Mouse (Mus musculus): ENCODE data around the gene Nobox. TPM values are rescaled to one million over a fixed set of nuclear protein-coding genes. Genes with fewer than 3 reads are reported as not detected.
A peak's percentile ranks its signal among the peaks of the same experiment; 100 is the strongest.

Gene Nobox
- polyA plus RNA-seq, 1 experiment from 2014 or later: not detected

DNA sequence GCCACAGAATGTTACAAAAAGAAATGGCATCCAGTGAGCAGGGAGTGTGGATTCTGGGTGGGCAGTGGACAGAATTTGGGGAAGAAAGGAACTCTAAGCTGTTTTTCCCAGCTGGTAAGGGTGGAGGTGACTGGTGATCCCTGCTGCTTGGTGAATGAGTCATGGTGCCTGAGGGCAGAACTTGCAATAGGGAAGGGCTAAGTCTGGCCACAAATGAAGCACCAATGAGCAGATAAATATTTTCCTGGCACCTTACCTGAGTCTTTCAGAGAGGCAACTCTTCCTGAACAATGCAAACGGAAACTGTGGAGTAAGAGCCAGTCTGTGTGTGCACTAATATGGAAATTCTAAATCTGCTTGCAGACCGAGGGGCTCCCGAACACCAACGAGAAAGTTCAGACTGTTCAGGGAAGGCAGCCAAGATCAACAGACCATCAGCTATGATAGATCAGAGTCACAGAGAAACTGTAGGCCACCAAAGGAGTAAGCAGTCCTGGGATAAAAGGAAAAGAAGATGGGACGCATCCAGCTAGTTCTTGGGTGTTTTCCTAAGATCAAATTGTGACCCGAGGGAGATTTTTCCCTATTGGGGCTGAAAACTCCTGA lies 16.8 kb downstream of the Nobox start:
- Histone ChIP-seq H3K4me3 (ENCODE audit: low read length) (no peak overlapping the region), H3K27me3 (ENCODE audit: control insufficient read depth, insufficient read depth, low read length) (no peaks in the 10 kb centered on the region), H3K4me1 (ENCODE audit: control insufficient read depth, insufficient read depth, low read length) (peaks cover 13% of the 10 kb centered on the region; the same call in 1 of the 2 replicates), H3K36me3 (ENCODE audit: control insufficient read depth, insufficient read depth, low read length) (peaks cover 16% of the 10 kb centered on the region; the same call in 1 of the 2 replicates), H3K27ac (ENCODE audit: low read depth, low read length) (no peak overlapping the region), H3K9me3 (ENCODE audit: control insufficient read depth, low read length) (no peaks in the 10 kb centered on the region), H3K4me2 (replicated peaks; ENCODE audit: low read depth, low read length) (no peak overlapping the region), H3K9ac (ENCODE audit: low read depth, low read length) (no peak overlapping the region)
- 45% methylated on average over 6 of the region's 6 CpGs for WGBS
- ATAC-seq (ENCODE audit: low FRiP score, low TSS enrichment): peak; percentile 36; the same call in 1 of the 2 replicates

DNA sequence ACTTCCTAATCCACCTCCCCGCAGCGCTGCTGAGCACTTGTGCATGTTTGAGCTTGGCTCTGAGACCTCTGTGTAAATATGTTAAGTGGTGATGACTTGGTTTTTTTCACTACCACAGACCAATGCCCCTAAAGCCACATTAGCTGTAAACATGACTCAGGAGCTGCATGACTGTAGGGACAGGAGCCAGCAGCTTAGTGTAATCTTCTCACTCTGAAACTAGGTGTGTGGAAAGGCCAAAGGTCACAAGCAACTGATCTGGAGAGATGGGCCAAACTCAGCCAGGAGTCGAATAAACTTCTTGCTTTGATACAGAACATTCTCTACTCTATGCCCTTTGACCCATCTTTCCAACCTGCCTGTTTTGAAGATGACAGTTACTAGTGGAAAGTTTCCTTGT lies 17.3 kb downstream of the Nobox start:
- no peaks in the 10 kb centered on the region for H3K9me3 ChIP-seq (ENCODE audit: control insufficient read depth, low read length)
- no peaks in the 10 kb centered on the region for H3K27me3 ChIP-seq (ENCODE audit: control insufficient read depth, insufficient read depth, low read length)
- ATAC-seq (ENCODE audit: low FRiP score, low TSS enrichment): no peak
- WGBS: 78% methylated on average over 3 of the region's 3 CpGs
- H3K4me1 ChIP-seq (ENCODE audit: control insufficient read depth, insufficient read depth, low read length): peaks cover 13% of the 10 kb centered on the region; the same call in 1 of the 2 replicates
- peaks cover 19% of the 10 kb centered on the region; the same call in 1 of the 2 replicates for H3K36me3 ChIP-seq (ENCODE audit: control insufficient read depth, insufficient read depth, low read length)
- no peak overlapping the region for H3K4me3 ChIP-seq (ENCODE audit: low read length)
- no peak overlapping the region for H3K9ac ChIP-seq (ENCODE audit: low read depth, low read length)
- no peak overlapping the region for H3K4me2 ChIP-seq (replicated peaks; ENCODE audit: low read depth, low read length)
- H3K27ac ChIP-seq (ENCODE audit: low read depth, low read length): no peak overlapping the region

DNA sequence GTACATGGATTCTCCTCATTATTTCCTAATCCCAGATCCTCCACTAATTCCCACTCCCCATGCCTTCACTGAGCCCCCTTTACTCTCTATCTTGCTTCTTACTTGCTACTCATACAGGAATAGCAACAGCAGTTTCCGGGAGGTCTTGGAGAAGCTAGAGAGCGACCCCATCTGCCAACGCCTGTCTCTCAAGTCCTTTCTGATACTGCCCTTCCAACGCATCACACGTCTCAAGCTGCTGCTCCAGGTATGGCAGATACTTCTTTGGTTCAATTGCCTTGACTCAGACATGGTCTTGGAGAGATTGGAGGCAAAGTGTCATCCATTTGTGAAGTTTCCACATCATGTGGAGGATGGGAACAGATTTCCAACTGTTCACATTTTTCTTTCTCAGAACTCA lies 28.9 kb downstream of the Nobox start:
- 93% methylated on average over 5 of the region's 5 CpGs for WGBS
- no peak overlapping the region for H3K4me2 ChIP-seq (replicated peaks; ENCODE audit: low read depth, low read length)
- no peaks in the 10 kb centered on the region for H3K27me3 ChIP-seq (ENCODE audit: control insufficient read depth, insufficient read depth, low read length)
- no peak overlapping the region for H3K4me3 ChIP-seq (ENCODE audit: low read length)
- H3K27ac ChIP-seq (ENCODE audit: low read depth, low read length): no peak overlapping the region
- H3K9ac ChIP-seq (ENCODE audit: low read depth, low read length): no peak overlapping the region
- H3K9me3 ChIP-seq (ENCODE audit: control insufficient read depth, low read length): no peaks in the 10 kb centered on the region
- no peaks in the 10 kb centered on the region for H3K4me1 ChIP-seq (ENCODE audit: control insufficient read depth, insufficient read depth, low read length)
- no peak for ATAC-seq (ENCODE audit: low FRiP score, low TSS enrichment)
- peaks cover 58% of the 10 kb centered on the region for H3K36me3 ChIP-seq (ENCODE audit: control insufficient read depth, insufficient read depth, low read length)

DNA sequence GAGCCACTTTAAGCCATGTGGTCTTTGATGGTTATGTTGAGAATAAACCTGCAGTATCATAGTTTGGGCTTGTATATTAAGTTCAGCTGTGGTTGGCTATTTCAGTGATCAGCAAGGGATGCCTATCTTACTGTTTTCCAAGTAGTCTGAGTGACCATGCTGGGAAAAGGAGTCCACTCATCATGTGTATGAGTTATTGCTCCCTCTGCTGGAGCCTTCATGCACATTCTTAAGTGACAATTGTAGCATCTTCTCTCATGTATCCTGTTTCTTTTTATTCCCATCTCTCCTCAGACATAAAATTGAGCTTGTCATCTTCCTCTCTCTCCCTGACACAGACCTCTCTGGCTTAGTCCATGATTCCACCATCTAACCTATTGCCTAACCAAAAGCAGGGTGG lies 31.1 kb downstream of the Nobox start:
- Histone ChIP-seq H3K4me3 (ENCODE audit: low read length) (no peak overlapping the region), H3K9ac (ENCODE audit: low read depth, low read length) (no peak overlapping the region), H3K27me3 (ENCODE audit: control insufficient read depth, insufficient read depth, low read length) (no peaks in the 10 kb centered on the region), H3K4me2 (replicated peaks; ENCODE audit: low read depth, low read length) (no peak overlapping the region), H3K27ac (ENCODE audit: low read depth, low read length) (no peak overlapping the region), H3K36me3 (ENCODE audit: control insufficient read depth, insufficient read depth, low read length) (peaks cover 47% of the 10 kb centered on the region), H3K4me1 (ENCODE audit: control insufficient read depth, insufficient read depth, low read length) (no peaks in the 10 kb centered on the region), H3K9me3 (ENCODE audit: control insufficient read depth, low read length) (no peaks in the 10 kb centered on the region)
- ATAC-seq (ENCODE audit: low FRiP score, low TSS enrichment): no peak

DNA sequence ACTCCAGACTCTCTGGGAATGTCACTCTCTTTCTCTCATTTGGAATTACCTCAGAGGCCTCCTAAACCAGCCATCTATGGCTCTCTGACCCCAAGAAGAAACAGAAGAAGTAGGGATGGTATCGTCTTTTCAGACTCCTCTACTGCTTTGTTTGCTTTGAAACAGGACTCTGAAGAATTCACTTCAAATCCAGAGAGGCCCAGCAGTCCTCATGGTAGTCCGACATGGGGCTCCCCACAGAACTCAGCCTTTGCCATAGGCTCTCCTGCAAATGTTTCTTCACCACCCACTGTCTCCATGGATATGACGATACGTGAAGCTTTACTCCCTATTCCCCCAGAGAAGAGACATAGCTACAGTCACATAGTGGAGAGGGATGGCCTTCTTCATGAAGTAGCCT lies 35.2 kb downstream of the Nobox start:
- 52% methylated on average over 4 of the region's 4 CpGs for WGBS
- peak; percentile 45; the same call in 1 of the 2 replicates for ATAC-seq (ENCODE audit: low FRiP score, low TSS enrichment)
- Histone ChIP-seq H3K4me2 (replicated peaks; ENCODE audit: low read depth, low read length) (no peak overlapping the region), H3K27me3 (ENCODE audit: control insufficient read depth, insufficient read depth, low read length) (no peaks in the 10 kb centered on the region), H3K4me3 (ENCODE audit: low read length) (no peak overlapping the region), H3K9me3 (ENCODE audit: control insufficient read depth, low read length) (no peaks in the 10 kb centered on the region), H3K36me3 (ENCODE audit: control insufficient read depth, insufficient read depth, low read length) (peaks cover 17% of the 10 kb centered on the region; the same call in 1 of the 2 replicates), H3K27ac (ENCODE audit: low read depth, low read length) (no peak overlapping the region), H3K9ac (ENCODE audit: low read depth, low read length) (no peak overlapping the region), H3K4me1 (ENCODE audit: control insufficient read depth, insufficient read depth, low read length) (no peaks in the 10 kb centered on the region)

DNA sequence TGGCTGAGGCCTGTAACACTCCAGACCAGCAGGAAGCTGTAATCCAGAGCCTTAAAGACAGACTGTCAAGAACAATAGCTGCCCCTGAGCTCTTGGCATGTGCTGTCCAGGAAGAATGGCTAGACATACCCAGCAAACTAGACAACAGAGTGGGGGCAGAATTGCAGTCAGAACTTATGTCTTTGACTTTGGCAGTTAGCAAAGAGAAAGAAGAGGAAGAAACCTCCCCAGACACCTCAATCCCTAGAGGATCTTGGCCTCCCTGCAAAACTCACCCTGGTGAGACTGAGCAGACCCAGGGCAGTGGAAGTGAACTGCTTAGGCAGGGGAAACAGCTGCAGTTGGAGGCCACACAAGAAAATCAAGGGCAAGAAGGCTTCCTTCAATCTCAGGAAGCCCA lies 36.8 kb downstream of the Nobox start:
- no peak overlapping the region for H3K27ac ChIP-seq (ENCODE audit: low read depth, low read length)
- H3K9ac ChIP-seq (ENCODE audit: low read depth, low read length): no peak overlapping the region
- no peak overlapping the region for H3K4me3 ChIP-seq (ENCODE audit: low read length)
- H3K27me3 ChIP-seq (ENCODE audit: control insufficient read depth, insufficient read depth, low read length): no peaks in the 10 kb centered on the region
- no peaks in the 10 kb centered on the region for H3K9me3 ChIP-seq (ENCODE audit: control insufficient read depth, low read length)
- no peak overlapping the region for H3K4me2 ChIP-seq (replicated peaks; ENCODE audit: low read depth, low read length)
- no peaks in the 10 kb centered on the region for H3K4me1 ChIP-seq (ENCODE audit: control insufficient read depth, insufficient read depth, low read length)
- H3K36me3 ChIP-seq (ENCODE audit: control insufficient read depth, insufficient read depth, low read length): peaks cover 14% of the 10 kb centered on the region; the same call in 1 of the 2 replicates
- ATAC-seq (ENCODE audit: low FRiP score, low TSS enrichment): no peak

DNA sequence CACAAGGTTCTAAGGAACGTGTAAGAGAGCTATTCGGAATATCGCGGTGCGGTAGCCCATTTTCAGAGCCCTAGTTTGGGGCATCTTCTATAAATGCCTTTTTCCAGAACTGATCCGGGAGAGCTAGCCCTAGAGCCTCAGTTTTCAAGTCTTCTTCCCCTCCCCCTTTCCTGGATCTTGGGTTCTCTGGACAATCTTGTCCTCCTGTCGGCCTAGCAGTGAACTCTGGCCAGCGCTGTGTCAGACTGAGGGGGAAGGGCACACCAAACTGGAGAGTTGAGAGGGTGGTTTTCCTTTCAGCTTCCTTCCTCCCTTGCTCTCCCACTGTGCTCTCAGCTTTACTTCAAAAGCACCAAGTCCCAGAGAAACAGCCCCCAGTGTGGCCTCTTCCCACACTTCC lies 43.0 kb downstream of the Nobox start:
- H3K9ac ChIP-seq (ENCODE audit: low read depth, low read length): peak overlapping the region; percentile 81
- WGBS: 4% methylated on average over 8 of the region's 8 CpGs
- peak overlapping the region; percentile 74 for H3K27ac ChIP-seq (ENCODE audit: low read depth, low read length)
- peak overlapping the region; percentile 76 for H3K4me2 ChIP-seq (replicated peaks; ENCODE audit: low read depth, low read length)
- H3K4me1 ChIP-seq (ENCODE audit: control insufficient read depth, insufficient read depth, low read length): no peaks in the 10 kb centered on the region; the same call in 1 of the 2 replicates
- H3K36me3 ChIP-seq (ENCODE audit: control insufficient read depth, insufficient read depth, low read length): no peaks in the 10 kb centered on the region
- H3K27me3 ChIP-seq (ENCODE audit: control insufficient read depth, insufficient read depth, low read length): no peaks in the 10 kb centered on the region
- H3K9me3 ChIP-seq (ENCODE audit: control insufficient read depth, low read length): no peaks in the 10 kb centered on the region
- H3K4me3 ChIP-seq (ENCODE audit: low read length): peak overlapping the region; percentile 72
- ATAC-seq (ENCODE audit: low FRiP score, low TSS enrichment): peak; percentile 71; the same call in 1 of the 2 replicates

DNA sequence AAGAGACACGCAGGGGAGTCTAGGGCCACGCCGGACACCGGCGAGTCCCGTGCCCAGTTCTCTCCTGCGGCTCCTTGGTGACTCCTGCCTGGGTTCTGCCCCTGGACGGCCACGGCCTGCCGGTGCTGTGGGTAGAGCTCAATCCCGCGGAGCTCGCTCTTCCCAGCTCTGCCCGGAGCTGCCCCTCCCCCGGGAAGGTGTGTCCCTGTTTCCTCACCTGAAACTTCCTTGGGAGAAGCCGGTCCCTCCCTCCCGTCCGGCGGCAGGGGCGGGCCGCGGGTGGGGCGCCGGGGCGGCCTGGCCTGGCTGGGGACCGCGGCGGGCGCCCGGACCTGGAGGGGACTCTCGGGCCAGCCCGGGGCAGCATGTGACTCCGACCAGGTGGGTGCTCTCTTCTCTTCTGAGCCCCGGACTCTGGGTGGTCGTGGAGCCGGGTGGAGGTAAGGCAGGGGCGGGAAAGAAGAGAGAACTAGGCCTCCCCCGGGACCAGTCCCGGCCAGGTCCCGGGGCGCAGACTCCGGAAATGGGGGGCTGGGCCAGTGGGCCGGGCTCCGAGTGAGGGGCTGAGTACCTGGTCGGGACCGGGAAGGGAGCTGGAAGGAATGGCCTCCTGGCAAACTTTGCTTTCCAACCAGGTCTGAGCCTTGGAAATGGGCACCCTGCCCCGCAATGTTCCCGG lies 43.9 kb downstream of the Nobox start, which contains the start of gene Arhgef5:
Arhgef5 (plus strand) TSS at position 220 of the 679 bp plus-strand sequence.
- H3K4me1 ChIP-seq (ENCODE audit: control insufficient read depth, insufficient read depth, low read length): no peaks in the 10 kb centered on the region; the same call in 1 of the 2 replicates
- no peaks in the 10 kb centered on the region for H3K27me3 ChIP-seq (ENCODE audit: control insufficient read depth, insufficient read depth, low read length)
- peak within 1 kb of the TSS; percentile 72 for H3K4me3 ChIP-seq (ENCODE audit: low read length)
- peak within 1 kb of the TSS; percentile 76 for H3K4me2 ChIP-seq (replicated peaks; ENCODE audit: low read depth, low read length)
- no peaks in the 10 kb centered on the region for H3K9me3 ChIP-seq (ENCODE audit: control insufficient read depth, low read length)
- peak; percentile 86 for ATAC-seq (ENCODE audit: low FRiP score, low TSS enrichment)
- H3K27ac ChIP-seq (ENCODE audit: low read depth, low read length): peak within 1 kb of the TSS; percentile 74
- peak within 1 kb of the TSS; percentile 81 for H3K9ac ChIP-seq (ENCODE audit: low read depth, low read length)
- under 1% methylated on average over 33 of the region's 48 CpGs for WGBS
- no peaks in the 10 kb centered on the region for H3K36me3 ChIP-seq (ENCODE audit: control insufficient read depth, insufficient read depth, low read length)

DNA sequence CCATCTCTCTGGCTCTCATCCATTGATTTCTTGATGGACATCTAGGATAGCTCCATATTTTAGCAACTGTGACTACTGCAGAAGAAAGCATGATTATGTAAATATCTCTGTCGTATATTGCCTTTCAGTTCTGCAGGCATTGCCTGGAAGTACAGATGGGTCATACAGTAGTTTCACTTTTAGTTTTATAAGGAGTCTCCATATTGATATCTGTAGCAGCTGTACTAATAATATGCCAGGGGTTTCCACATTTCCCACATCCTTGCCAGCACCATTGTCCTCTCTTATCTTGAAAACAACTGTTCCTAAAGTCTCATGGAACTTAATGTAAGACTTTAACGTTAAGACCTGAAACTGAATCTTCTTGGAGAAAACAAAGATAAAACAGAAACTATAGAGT lies 48.6 kb downstream of the Nobox start:
- H3K27ac ChIP-seq (ENCODE audit: low read depth, low read length): no peak overlapping the region
- 67% methylated on average over 2 of the region's 2 CpGs for WGBS
- no peak overlapping the region for H3K9ac ChIP-seq (ENCODE audit: low read depth, low read length)
- H3K27me3 ChIP-seq (ENCODE audit: control insufficient read depth, insufficient read depth, low read length): no peaks in the 10 kb centered on the region
- H3K9me3 ChIP-seq (ENCODE audit: control insufficient read depth, low read length): no peaks in the 10 kb centered on the region
- no peaks in the 10 kb centered on the region for H3K4me1 ChIP-seq (ENCODE audit: control insufficient read depth, insufficient read depth, low read length)
- ATAC-seq (ENCODE audit: low FRiP score, low TSS enrichment): no peak
- H3K4me3 ChIP-seq (ENCODE audit: low read length): no peak overlapping the region
- no peaks in the 10 kb centered on the region for H3K36me3 ChIP-seq (ENCODE audit: control insufficient read depth, insufficient read depth, low read length)
- no peak overlapping the region for H3K4me2 ChIP-seq (replicated peaks; ENCODE audit: low read depth, low read length)
